Mouse (Mus musculus): ENCODE results near the gene Znrf3. TPM values are rescaled to one million over a fixed set of nuclear protein-coding genes. Genes with fewer than 3 reads are reported as not detected.

The Znrf3 gene
- polyA plus RNA-seq, 1 experiment: 13.0 TPM

DNA sequence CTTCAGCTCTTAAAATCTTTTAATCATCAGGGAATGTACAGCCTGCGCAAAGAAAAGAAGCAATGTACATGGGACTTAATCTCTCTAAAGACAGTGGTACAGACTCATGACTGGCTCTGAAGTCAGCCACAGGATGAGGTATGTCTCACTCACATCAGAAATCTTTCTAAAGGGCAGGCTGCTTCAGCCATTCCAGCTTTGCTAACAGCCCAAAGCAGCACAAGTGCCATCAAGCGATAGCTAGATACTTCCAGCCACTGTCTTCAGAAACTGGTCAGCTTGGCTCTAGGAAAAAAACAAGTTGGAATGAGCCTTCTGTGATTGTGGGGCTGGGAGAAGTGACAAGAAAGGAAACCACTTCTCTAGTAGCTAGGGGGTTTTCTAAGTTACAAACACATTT is 7.0 kb downstream of the Znrf3 start:
- no peak overlapping the region for H3K27ac ChIP-seq (ENCODE audit: control insufficient read depth, insufficient read depth, low read depth, low read length)
- H3K4me1 ChIP-seq (ENCODE audit: control insufficient read depth, insufficient read depth, low read length): no peaks in the 10 kb centered on the region
- H3K36me3 ChIP-seq (ENCODE audit: control insufficient read depth, insufficient read depth, low read length): no peaks in the 10 kb centered on the region
- no peaks in the 10 kb centered on the region for H3K27me3 ChIP-seq (ENCODE audit: control insufficient read depth, insufficient read depth, low read length)
- no peak overlapping the region for H3K4me3 ChIP-seq (ENCODE audit: control insufficient read depth, low read depth, low read length)
- no peak for TF ChIP-seq CTCF (IDR thresholded peaks at IDR 0.05; ENCODE audit: control insufficient read depth, insufficient read depth, insufficient replicate concordance, low read depth, low read length)
- TF ChIP-seq POLR2A (IDR thresholded peaks at IDR 0.05; ENCODE audit: control insufficient read depth, low read depth, low read length): no peak

DNA sequence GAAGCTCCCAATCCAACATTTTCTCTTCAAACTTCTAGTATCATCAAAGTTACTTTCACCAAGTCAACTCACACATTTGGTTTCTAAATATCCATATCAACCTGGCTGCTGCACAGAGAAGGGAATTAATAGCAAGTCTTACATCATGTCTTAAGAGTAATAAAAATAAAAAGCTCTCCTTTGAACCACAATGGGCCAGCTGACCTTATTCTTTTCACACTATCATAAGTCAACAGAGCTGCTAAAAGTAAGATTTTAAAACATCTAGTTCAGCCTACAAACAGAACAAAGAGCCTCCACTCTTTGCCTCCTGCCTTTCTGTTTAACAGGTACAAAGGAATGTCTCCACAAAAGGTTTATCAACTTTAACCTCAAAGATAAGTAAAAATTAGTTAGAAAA is 7.7 kb downstream of the Znrf3 start:
- no peak overlapping the region for H3K4me3 ChIP-seq (ENCODE audit: control insufficient read depth, low read depth, low read length)
- TF ChIP-seq CTCF (IDR thresholded peaks at IDR 0.05; ENCODE audit: control insufficient read depth, insufficient read depth, insufficient replicate concordance, low read depth, low read length): no peak
- no peak for TF ChIP-seq POLR2A (IDR thresholded peaks at IDR 0.05; ENCODE audit: control insufficient read depth, low read depth, low read length)
- H3K27me3 ChIP-seq (ENCODE audit: control insufficient read depth, insufficient read depth, low read length): no peaks in the 10 kb centered on the region
- H3K27ac ChIP-seq (ENCODE audit: control insufficient read depth, insufficient read depth, low read depth, low read length): no peak overlapping the region
- H3K4me1 ChIP-seq (ENCODE audit: control insufficient read depth, insufficient read depth, low read length): no peaks in the 10 kb centered on the region
- H3K36me3 ChIP-seq (ENCODE audit: control insufficient read depth, insufficient read depth, low read length): no peaks in the 10 kb centered on the region

DNA sequence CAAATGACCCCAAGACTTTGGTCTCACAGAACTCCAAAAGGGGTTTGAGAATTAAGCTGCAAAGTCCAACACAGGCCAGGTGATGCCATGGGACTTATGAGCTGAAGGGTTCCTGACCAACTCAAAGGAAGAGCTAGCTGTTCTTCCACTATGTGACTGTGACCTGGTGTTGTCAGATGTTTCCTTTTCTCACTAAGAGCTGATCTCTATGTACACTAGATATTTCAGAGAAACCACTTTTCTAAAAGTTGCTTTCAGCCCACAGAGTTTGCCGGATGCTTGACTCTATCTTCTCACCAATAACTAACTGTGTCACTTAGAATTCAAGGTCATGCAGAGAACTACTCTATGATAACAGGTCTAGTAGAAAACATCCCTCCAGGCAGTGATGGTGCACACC is 9.2 kb downstream of the Znrf3 start:
- Histone ChIP-seq H3K4me3 (ENCODE audit: control insufficient read depth, low read depth, low read length) (no peak overlapping the region), H3K4me1 (ENCODE audit: control insufficient read depth, insufficient read depth, low read length) (no peaks in the 10 kb centered on the region), H3K27ac (ENCODE audit: control insufficient read depth, insufficient read depth, low read depth, low read length) (no peak overlapping the region), H3K27me3 (ENCODE audit: control insufficient read depth, insufficient read depth, low read length) (no peaks in the 10 kb centered on the region), H3K36me3 (ENCODE audit: control insufficient read depth, insufficient read depth, low read length) (no peaks in the 10 kb centered on the region)
- TF ChIP-seq POLR2A (IDR thresholded peaks at IDR 0.05; ENCODE audit: control insufficient read depth, low read depth, low read length) (no peak), CTCF (IDR thresholded peaks at IDR 0.05; ENCODE audit: control insufficient read depth, insufficient read depth, insufficient replicate concordance, low read depth, low read length) (no peak)

DNA sequence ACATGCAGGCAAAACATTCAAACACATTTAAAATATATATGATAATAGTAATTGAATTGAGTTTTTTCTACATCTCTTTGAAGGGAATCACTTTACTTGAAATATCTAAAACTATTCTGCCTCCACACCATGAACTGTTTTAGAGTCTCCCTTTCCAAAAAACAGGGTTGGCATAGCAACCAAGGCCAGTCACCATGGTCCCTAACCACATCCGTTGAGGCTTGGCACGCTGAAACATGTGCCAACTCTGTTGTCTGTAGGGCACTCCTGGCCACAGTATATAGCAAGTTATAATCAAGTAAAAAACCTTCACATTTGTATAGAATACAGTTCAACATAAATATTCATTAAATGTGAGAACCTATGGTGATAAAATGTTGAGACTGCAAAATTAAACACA is 12.3 kb downstream of the Znrf3 start:
- no peak for TF ChIP-seq CTCF (IDR thresholded peaks at IDR 0.05; ENCODE audit: control insufficient read depth, insufficient read depth, insufficient replicate concordance, low read depth, low read length)
- TF ChIP-seq POLR2A (IDR thresholded peaks at IDR 0.05; ENCODE audit: control insufficient read depth, low read depth, low read length): no peak
- H3K4me3 ChIP-seq (ENCODE audit: control insufficient read depth, low read depth, low read length): no peak overlapping the region
- no peaks in the 10 kb centered on the region for H3K27me3 ChIP-seq (ENCODE audit: control insufficient read depth, insufficient read depth, low read length)
- no peaks in the 10 kb centered on the region for H3K36me3 ChIP-seq (ENCODE audit: control insufficient read depth, insufficient read depth, low read length)
- H3K4me1 ChIP-seq (ENCODE audit: control insufficient read depth, insufficient read depth, low read length): no peaks in the 10 kb centered on the region; the same call in 1 of the 2 replicates
- no peak overlapping the region for H3K27ac ChIP-seq (ENCODE audit: control insufficient read depth, insufficient read depth, low read depth, low read length)

DNA sequence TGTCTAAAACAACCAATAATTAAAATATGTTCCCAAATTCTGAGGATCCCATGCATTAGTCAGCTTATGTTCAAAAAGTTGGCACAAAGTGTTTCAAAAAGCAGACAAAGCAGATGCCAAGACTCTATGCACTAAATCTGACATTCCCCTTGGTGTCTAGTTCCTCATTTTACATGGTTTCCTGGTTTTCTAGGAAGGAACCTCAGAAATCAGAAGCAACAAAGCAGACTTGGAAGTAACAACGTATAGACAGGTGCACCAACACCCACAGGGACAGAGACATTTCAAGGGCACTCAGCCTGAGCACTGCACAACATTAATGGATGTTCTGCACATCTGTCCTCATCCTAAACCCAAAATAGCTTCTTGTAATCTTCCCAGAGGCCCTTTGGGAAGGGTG is 13.8 kb downstream of the Znrf3 start:
- no peaks in the 10 kb centered on the region; the same call in 1 of the 2 replicates for H3K4me1 ChIP-seq (ENCODE audit: control insufficient read depth, insufficient read depth, low read length)
- TF ChIP-seq CTCF (IDR thresholded peaks at IDR 0.05; ENCODE audit: control insufficient read depth, insufficient read depth, insufficient replicate concordance, low read depth, low read length) (no peak), POLR2A (IDR thresholded peaks at IDR 0.05; ENCODE audit: control insufficient read depth, low read depth, low read length) (no peak)
- no peaks in the 10 kb centered on the region for H3K27me3 ChIP-seq (ENCODE audit: control insufficient read depth, insufficient read depth, low read length)
- no peak overlapping the region for H3K4me3 ChIP-seq (ENCODE audit: control insufficient read depth, low read depth, low read length)
- H3K27ac ChIP-seq (ENCODE audit: control insufficient read depth, insufficient read depth, low read depth, low read length): no peak overlapping the region
- no peaks in the 10 kb centered on the region for H3K36me3 ChIP-seq (ENCODE audit: control insufficient read depth, insufficient read depth, low read length)

DNA sequence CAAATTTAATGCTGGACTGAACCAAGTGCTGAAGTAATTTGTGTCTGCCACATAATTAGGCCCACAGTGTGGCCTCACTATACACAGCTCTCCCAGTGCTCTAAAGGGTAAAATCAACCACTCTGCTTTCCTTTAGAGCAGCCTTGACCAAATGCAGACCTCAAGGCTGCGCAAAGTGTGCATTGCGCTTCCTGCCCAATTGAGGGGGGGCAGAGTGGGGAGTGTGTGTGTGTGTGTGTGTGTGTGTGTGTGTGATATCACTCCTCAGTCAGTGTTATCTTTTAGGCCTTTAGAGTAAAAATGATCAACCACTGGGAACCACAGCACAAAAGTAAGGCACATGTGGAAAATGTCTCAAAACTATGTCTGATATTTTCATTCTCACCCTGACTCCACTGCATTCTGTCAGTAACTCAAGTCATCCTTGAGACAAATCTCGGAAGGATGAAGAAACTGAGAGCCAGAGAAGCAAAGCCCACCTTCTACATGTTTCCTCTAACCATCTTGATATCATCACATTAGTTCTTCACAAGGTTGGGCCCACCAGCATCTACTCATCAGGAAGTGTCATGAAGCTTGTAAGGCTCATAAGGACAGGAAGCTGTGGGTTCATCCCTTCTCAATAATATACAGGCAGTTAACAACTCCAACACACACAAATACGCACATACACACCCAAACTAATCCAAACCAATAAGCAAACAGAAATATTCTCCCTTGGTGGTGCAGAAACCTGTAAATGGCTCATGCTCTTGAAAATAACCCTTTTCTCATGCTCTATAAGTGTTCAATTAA is 15.1 kb downstream of the Znrf3 start:
- H3K27ac ChIP-seq (ENCODE audit: control insufficient read depth, insufficient read depth, low read depth, low read length): no peak overlapping the region
- no peaks in the 10 kb centered on the region for H3K27me3 ChIP-seq (ENCODE audit: control insufficient read depth, insufficient read depth, low read length)
- no peaks in the 10 kb centered on the region for H3K36me3 ChIP-seq (ENCODE audit: control insufficient read depth, insufficient read depth, low read length)
- TF ChIP-seq POLR2A (IDR thresholded peaks at IDR 0.05; ENCODE audit: control insufficient read depth, low read depth, low read length) (no peak), CTCF (IDR thresholded peaks at IDR 0.05; ENCODE audit: control insufficient read depth, insufficient read depth, insufficient replicate concordance, low read depth, low read length) (no peak)
- H3K4me3 ChIP-seq (ENCODE audit: control insufficient read depth, low read depth, low read length): no peak overlapping the region
- no peaks in the 10 kb centered on the region; the same call in 1 of the 2 replicates for H3K4me1 ChIP-seq (ENCODE audit: control insufficient read depth, insufficient read depth, low read length)

DNA sequence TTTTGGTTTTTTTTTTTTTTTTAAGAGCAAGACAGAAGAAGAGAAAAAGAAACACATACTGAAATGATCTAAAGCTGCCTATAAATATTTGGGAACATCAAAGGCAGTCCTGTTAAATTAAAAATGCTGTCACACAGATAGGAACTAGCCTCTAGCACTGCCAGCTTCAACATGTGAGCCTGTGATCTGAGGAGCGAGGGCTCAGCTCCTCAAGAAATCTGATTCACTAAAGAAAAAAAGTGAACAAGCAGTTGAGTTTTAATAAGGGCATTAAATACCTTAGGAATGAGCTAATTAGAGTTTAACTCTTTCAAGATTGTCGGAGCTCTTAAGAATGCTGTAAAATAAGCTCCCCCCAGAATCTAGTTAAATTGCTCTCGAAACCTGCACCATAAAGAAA is 17.4 kb downstream of the Znrf3 start:
- TF ChIP-seq POLR2A (IDR thresholded peaks at IDR 0.05; ENCODE audit: control insufficient read depth, low read depth, low read length) (no peak), CTCF (IDR thresholded peaks at IDR 0.05; ENCODE audit: control insufficient read depth, insufficient read depth, insufficient replicate concordance, low read depth, low read length) (no peak)
- no peaks in the 10 kb centered on the region for H3K27me3 ChIP-seq (ENCODE audit: control insufficient read depth, insufficient read depth, low read length)
- no peaks in the 10 kb centered on the region; the same call in 1 of the 2 replicates for H3K4me1 ChIP-seq (ENCODE audit: control insufficient read depth, insufficient read depth, low read length)
- no peak overlapping the region for H3K4me3 ChIP-seq (ENCODE audit: control insufficient read depth, low read depth, low read length)
- no peaks in the 10 kb centered on the region for H3K36me3 ChIP-seq (ENCODE audit: control insufficient read depth, insufficient read depth, low read length)
- H3K27ac ChIP-seq (ENCODE audit: control insufficient read depth, insufficient read depth, low read depth, low read length): no peak overlapping the region
